Mouse (Mus musculus): ENCODE measurements at regions not wholly inside any gene's neighbourhood (a gene's known extent, or its start where the extent isn't known, plus 50 kb on each side); places are given as distances from the start of the nearest gene placed in this dataset.

GRCm38 (mm10) chr2:160421216-160421911 lies 54.5 kb upstream of the Mafb start:
- Histone ChIP-seq H3K27ac (ENCODE audit: low read length) (no peak overlapping the region), H3K4me2 (replicated peaks; ENCODE audit: low read depth, low read length) (peak overlapping the region; percentile 28), H3K9ac (replicated peaks; ENCODE audit: low read length) (no peak overlapping the region), H3K27me3 (ENCODE audit: insufficient read depth, low read length) (no peaks in the 10 kb centered on the region), H3K9me3 (ENCODE audit: low read length) (no peaks in the 10 kb centered on the region), H3K4me1 (ENCODE audit: insufficient read depth, low read length) (peaks cover 10% of the 10 kb centered on the region; the same call in 1 of the 2 replicates), H3K36me3 (ENCODE audit: insufficient read depth, low read length) (no peaks in the 10 kb centered on the region), H3K4me3 (ENCODE audit: low read length) (no peak overlapping the region)
- peak; percentile 39 for ATAC-seq (ENCODE audit: low FRiP score, low TSS enrichment)
- 26% methylated on average over 13 of the region's 13 CpGs for WGBS

- Histone ChIP-seq H3K4me3 (ENCODE audit: low read length) (no peak overlapping the region), H3K36me3 (ENCODE audit: insufficient read depth, low read length) (no peaks in the 10 kb centered on the region), H3K9me3 (ENCODE audit: low read length) (no peaks in the 10 kb centered on the region), H3K27ac (ENCODE audit: low read length) (no peak overlapping the region), H3K9ac (replicated peaks; ENCODE audit: low read length) (no peak overlapping the region), H3K27me3 (ENCODE audit: insufficient read depth, low read length) (no peaks in the 10 kb centered on the region), H3K4me2 (replicated peaks; ENCODE audit: low read depth, low read length) (no peak overlapping the region), H3K4me1 (ENCODE audit: insufficient read depth, low read length) (peaks cover 10% of the 10 kb centered on the region; the same call in 1 of the 2 replicates)
- ATAC-seq (ENCODE audit: low FRiP score, low TSS enrichment), result no peak
- WGBS, result 88% methylated on average over 7 of the region's 7 CpGs
Observed at GRCm38 (mm10) chr2:160424491-160424890, 57.6 kb upstream of the Mafb start.

- H3K9ac ChIP-seq (replicated peaks; ENCODE audit: low read length), result no peak overlapping the region
- WGBS, result 49% methylated on average over 10 of the region's 10 CpGs
- no peaks in the 10 kb centered on the region for H3K27me3 ChIP-seq (ENCODE audit: insufficient read depth, low read length)
- no peaks in the 10 kb centered on the region for H3K4me1 ChIP-seq (ENCODE audit: insufficient read depth, low read length)
- H3K4me3 ChIP-seq (ENCODE audit: low read length), result no peak overlapping the region
- H3K36me3 ChIP-seq (ENCODE audit: insufficient read depth, low read length), result no peaks in the 10 kb centered on the region
- no peak overlapping the region for H3K4me2 ChIP-seq (replicated peaks; ENCODE audit: low read depth, low read length)
- no peak for ATAC-seq (ENCODE audit: low FRiP score, low TSS enrichment)
- no peak overlapping the region for H3K27ac ChIP-seq (ENCODE audit: low read length)
- H3K9me3 ChIP-seq (ENCODE audit: low read length), result no peaks in the 10 kb centered on the region
Observed at GRCm38 (mm10) chr2:160427431-160427830, 60.6 kb upstream of the Mafb start.

GRCm38 (mm10) chr2:160433252-160433651 lies 66.4 kb upstream of the Mafb start:
- Histone ChIP-seq H3K9ac (replicated peaks; ENCODE audit: low read length) (no peak overlapping the region), H3K4me2 (replicated peaks; ENCODE audit: low read depth, low read length) (no peak overlapping the region), H3K9me3 (ENCODE audit: low read length) (no peaks in the 10 kb centered on the region), H3K36me3 (ENCODE audit: insufficient read depth, low read length) (no peaks in the 10 kb centered on the region), H3K4me3 (ENCODE audit: low read length) (no peak overlapping the region), H3K27ac (ENCODE audit: low read length) (no peak overlapping the region), H3K4me1 (ENCODE audit: insufficient read depth, low read length) (peaks cover 6% of the 10 kb centered on the region), H3K27me3 (ENCODE audit: insufficient read depth, low read length) (no peaks in the 10 kb centered on the region)
- WGBS, result 12% methylated on average over 10 of the region's 10 CpGs
- peak; percentile 88 for ATAC-seq (ENCODE audit: low FRiP score, low TSS enrichment)

- Histone ChIP-seq H3K9ac (replicated peaks; ENCODE audit: low read length) (no peak overlapping the region), H3K4me2 (replicated peaks; ENCODE audit: low read depth, low read length) (no peak overlapping the region), H3K27ac (ENCODE audit: low read length) (no peak overlapping the region), H3K9me3 (ENCODE audit: low read length) (no peaks in the 10 kb centered on the region), H3K4me1 (ENCODE audit: insufficient read depth, low read length) (peaks cover 6% of the 10 kb centered on the region), H3K36me3 (ENCODE audit: insufficient read depth, low read length) (no peaks in the 10 kb centered on the region), H3K27me3 (ENCODE audit: insufficient read depth, low read length) (no peaks in the 10 kb centered on the region), H3K4me3 (ENCODE audit: low read length) (no peak overlapping the region)
- ATAC-seq (ENCODE audit: low FRiP score, low TSS enrichment), result no peak
- 75% methylated on average over 5 of the region's 5 CpGs for whole genome bisulfite sequencing
Observed at GRCm38 (mm10) chr2:160434701-160435100, 67.8 kb upstream of the Mafb start.

- Histone ChIP-seq H3K36me3 (ENCODE audit: insufficient read depth, low read length) (no peaks in the 10 kb centered on the region), H3K9ac (replicated peaks; ENCODE audit: low read length) (no peak overlapping the region), H3K27ac (ENCODE audit: low read length) (no peak overlapping the region), H3K9me3 (ENCODE audit: low read length) (no peaks in the 10 kb centered on the region), H3K27me3 (ENCODE audit: insufficient read depth, low read length) (no peaks in the 10 kb centered on the region), H3K4me3 (ENCODE audit: low read length) (no peak overlapping the region), H3K4me1 (ENCODE audit: insufficient read depth, low read length) (peaks cover 6% of the 10 kb centered on the region), H3K4me2 (replicated peaks; ENCODE audit: low read depth, low read length) (no peak overlapping the region)
- no peak for ATAC-seq (ENCODE audit: low FRiP score, low TSS enrichment)
- WGBS, result 83% methylated on average over 3 of the region's 3 CpGs
Observed at GRCm38 (mm10) chr2:160435622-160436021, 68.8 kb upstream of the Mafb start.

- peaks cover 3% of the 10 kb centered on the region; the same call in 1 of the 2 replicates for H3K27me3 ChIP-seq (ENCODE audit: insufficient read depth, low read length)
- no peak overlapping the region for H3K27ac ChIP-seq (ENCODE audit: low read length)
- H3K4me3 ChIP-seq (ENCODE audit: low read length), result no peak overlapping the region
- no peak overlapping the region for H3K9ac ChIP-seq (replicated peaks; ENCODE audit: low read length)
- H3K36me3 ChIP-seq (ENCODE audit: insufficient read depth, low read length), result no peaks in the 10 kb centered on the region
- no peak for ATAC-seq (ENCODE audit: low FRiP score, low TSS enrichment)
- 92% methylated on average over 2 of the region's 2 CpGs for whole genome bisulfite sequencing
- H3K4me1 ChIP-seq (ENCODE audit: insufficient read depth, low read length), result peaks cover 4% of the 10 kb centered on the region
- no peaks in the 10 kb centered on the region for H3K9me3 ChIP-seq (ENCODE audit: low read length)
- no peak overlapping the region for H3K4me2 ChIP-seq (replicated peaks; ENCODE audit: low read depth, low read length)
Observed at GRCm38 (mm10) chr2:160439028-160439427, 72.2 kb upstream of the Mafb start.

- no peak overlapping the region for H3K4me3 ChIP-seq (ENCODE audit: low read length)
- 85% methylated on average over 9 of the region's 9 CpGs for WGBS
- H3K27ac ChIP-seq (ENCODE audit: low read length), result no peak overlapping the region
- no peak overlapping the region for H3K9ac ChIP-seq (replicated peaks; ENCODE audit: low read length)
- H3K27me3 ChIP-seq (ENCODE audit: insufficient read depth, low read length), result peaks cover 3% of the 10 kb centered on the region; the same call in 1 of the 2 replicates
- H3K36me3 ChIP-seq (ENCODE audit: insufficient read depth, low read length), result no peaks in the 10 kb centered on the region
- no peak for ATAC-seq (ENCODE audit: low FRiP score, low TSS enrichment)
- H3K4me2 ChIP-seq (replicated peaks; ENCODE audit: low read depth, low read length), result no peak overlapping the region
- peaks cover 5% of the 10 kb centered on the region for H3K4me1 ChIP-seq (ENCODE audit: insufficient read depth, low read length)
- no peaks in the 10 kb centered on the region for H3K9me3 ChIP-seq (ENCODE audit: low read length)
Observed at GRCm38 (mm10) chr2:160440236-160440635, 73.4 kb upstream of the Mafb start.

GRCm38 (mm10) chr2:160451057-160451456 lies 84.2 kb upstream of the Mafb start:
- Histone ChIP-seq H3K4me3 (ENCODE audit: low read length) (peak overlapping the region; percentile 47), H3K9ac (replicated peaks; ENCODE audit: low read length) (peak overlapping the region; percentile 66; the same call in 1 of the 2 replicates), H3K36me3 (ENCODE audit: insufficient read depth, low read length) (no peaks in the 10 kb centered on the region), H3K9me3 (ENCODE audit: low read length) (no peaks in the 10 kb centered on the region), H3K4me1 (ENCODE audit: insufficient read depth, low read length) (peaks cover 25% of the 10 kb centered on the region), H3K4me2 (replicated peaks; ENCODE audit: low read depth, low read length) (peak overlapping the region; percentile 65), H3K27me3 (ENCODE audit: insufficient read depth, low read length) (0 out of 2 replicates have a peak, but pooled peaks cover 2% of the 10 kb centered on the region), H3K27ac (ENCODE audit: low read length) (peak overlapping the region; percentile 90)
- ATAC-seq (ENCODE audit: low FRiP score, low TSS enrichment), result peak; percentile 57
- WGBS, result 20% methylated on average over 8 of the region's 8 CpGs

- Histone ChIP-seq H3K36me3 (ENCODE audit: insufficient read depth, low read length) (no peaks in the 10 kb centered on the region), H3K4me2 (replicated peaks; ENCODE audit: low read depth, low read length) (peak overlapping the region; percentile 65), H3K27me3 (ENCODE audit: insufficient read depth, low read length) (no peaks in the 10 kb centered on the region), H3K4me3 (ENCODE audit: low read length) (peak overlapping the region; percentile 47), H3K27ac (ENCODE audit: low read length) (peak overlapping the region; percentile 90), H3K9ac (replicated peaks; ENCODE audit: low read length) (peak overlapping the region; percentile 66), H3K4me1 (ENCODE audit: insufficient read depth, low read length) (peaks cover 21% of the 10 kb centered on the region), H3K9me3 (ENCODE audit: low read length) (no peaks in the 10 kb centered on the region)
- ATAC-seq (ENCODE audit: low FRiP score, low TSS enrichment), result peak; percentile 95
- 0% methylated on average over 18 of the region's 21 CpGs for WGBS
Observed at GRCm38 (mm10) chr2:160451481-160452238, 84.8 kb upstream of the Mafb start.

Data from kidney, embryonic 16.5 days (tissue).